Mouse (Mus musculus): Measurements from ENCODE around the gene Pwp2. TPM values are rescaled to one million over a fixed set of nuclear protein-coding genes. Genes with fewer than 3 reads are reported as not detected.
"Not testable (repeated sequence)": the region's sequence is repeated elsewhere in the genome, so short reads cannot be mapped to it uniquely, and the experiment has no call there.

Gene Pwp2
- total RNA-seq, 2 experiments from 2014 or later = 19.7 to 19.9 TPM

DNA sequence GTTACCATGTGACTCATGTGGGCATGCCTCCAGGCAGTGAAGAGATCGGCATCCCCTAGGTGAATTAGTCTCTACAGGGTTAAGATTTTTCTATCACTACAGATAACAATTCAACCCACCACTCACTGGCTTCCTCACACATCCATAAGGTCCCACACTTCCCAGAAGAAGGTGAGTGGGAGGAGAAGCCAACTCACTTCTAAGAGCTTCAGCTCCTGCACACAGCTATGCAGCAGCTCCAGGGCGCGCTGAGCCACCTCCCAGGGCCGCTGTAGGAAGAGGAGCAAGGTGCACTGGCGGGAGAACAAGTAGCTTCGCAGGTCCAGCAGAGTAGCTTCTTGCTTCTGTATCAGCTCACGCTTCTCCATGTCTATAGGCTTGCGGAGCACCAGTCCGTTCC, 29.4 kb upstream of the Pwp2 start:
- no peak overlapping the region for H3K27ac ChIP-seq
- no peak for DNase-seq (ENCODE audit: low spot score in 2 of 2)
- H3K4me3 ChIP-seq = no peak overlapping the region
- no peak for TF ChIP-seq CTCF (conservative IDR thresholded peaks at IDR 0.05)

GRCm38 (mm10) chr10:78211311-78211710, 26.4 kb upstream of the Pwp2 start:
- Histone ChIP-seq H3K4me3 (no peak overlapping the region), H3K27ac (no peak overlapping the region)
- DNase-seq (ENCODE audit: low spot score in 2 of 2) = peak in 1 of 2 experiments; percentile 59
- TF ChIP-seq CTCF (conservative IDR thresholded peaks at IDR 0.05) = peak; percentile 74

GRCm38 (mm10) chr10:78201182-78201581, 16.2 kb upstream of the Pwp2 start:
- no peak for DNase-seq (ENCODE audit: low spot score in 2 of 2)
- Histone ChIP-seq H3K4me3 (no peak overlapping the region), H3K27ac (no peak overlapping the region)
- TF ChIP-seq CTCF (conservative IDR thresholded peaks at IDR 0.05) = no peak

- no peak for DNase-seq (ENCODE audit: low spot score in 2 of 2)
- Histone ChIP-seq H3K4me3 (no peak overlapping the region), H3K27ac (no peak overlapping the region)
- no peak for TF ChIP-seq CTCF (conservative IDR thresholded peaks at IDR 0.05)
Measured at GRCm38 (mm10) chr10:78192933-78193332, 8.0 kb upstream of the Pwp2 start.

- not testable (repeated sequence) for H3K4me3 ChIP-seq; DNase-seq (ENCODE audit: low spot score in 2 of 2); H3K27ac ChIP-seq
Measured at GRCm38 (mm10) chr10:78186076-78186475, 1.1 kb upstream of the Pwp2 start.

DNA sequence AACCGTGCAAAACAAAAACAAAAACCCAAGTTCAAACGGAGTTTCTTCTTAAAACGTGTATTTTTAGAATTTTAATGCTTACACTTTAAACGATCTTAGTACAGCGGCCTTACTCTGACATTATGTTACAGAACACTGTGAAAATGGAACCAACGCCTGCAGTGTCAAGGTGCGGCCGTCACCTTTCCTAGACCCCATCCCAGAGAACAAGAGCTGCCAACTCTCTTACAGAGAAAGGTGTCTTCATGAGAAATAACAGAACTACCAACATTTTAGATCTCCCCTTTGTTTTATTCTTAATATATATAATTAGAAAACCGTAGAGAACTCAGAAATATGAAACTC, 404 bp upstream of the Pwp2 start:
- DNase-seq (ENCODE audit: low spot score in 2 of 2) = no peak
- H3K4me3 ChIP-seq = peak overlapping the region; percentile 92
- no peak for TF ChIP-seq CTCF (conservative IDR thresholded peaks at IDR 0.05)
- H3K27ac ChIP-seq = peak overlapping the region; percentile 93

- H3K4me3 ChIP-seq = no peak overlapping the region
- DNase-seq (ENCODE audit: low spot score in 2 of 2) = no peak
- H3K27ac ChIP-seq = no peak overlapping the region
- no peak for TF ChIP-seq CTCF (conservative IDR thresholded peaks at IDR 0.05)
Measured at GRCm38 (mm10) chr10:78183577-78183976, 1.4 kb downstream of the Pwp2 start.

- no peak for TF ChIP-seq CTCF (conservative IDR thresholded peaks at IDR 0.05)
- Histone ChIP-seq H3K4me3 (no peak overlapping the region), H3K27ac (no peak overlapping the region)
- no peak for DNase-seq (ENCODE audit: low spot score in 2 of 2)
Measured at GRCm38 (mm10) chr10:78182321-78182720, 2.6 kb downstream of the Pwp2 start.

DNA sequence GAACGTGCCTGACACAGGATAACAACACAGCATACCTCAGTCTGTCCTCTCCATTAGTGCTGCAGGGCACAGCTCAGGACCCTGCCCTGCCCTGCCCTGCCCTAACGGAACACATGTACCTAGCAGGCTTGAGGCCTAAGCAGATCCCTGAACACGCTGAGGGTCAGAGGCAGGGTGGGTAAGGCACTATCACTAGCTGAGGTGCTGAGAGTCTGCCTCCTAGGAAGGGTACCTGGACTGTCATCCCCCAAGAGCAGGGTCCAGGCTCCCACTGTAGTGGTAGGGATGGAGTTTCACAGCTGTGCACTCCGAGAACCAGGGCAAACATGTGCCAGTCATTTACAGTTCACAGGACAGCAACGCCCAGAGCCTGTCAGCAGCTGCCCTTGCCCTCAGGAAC, 10.5 kb downstream of the Pwp2 start:
- Histone ChIP-seq H3K27ac (no peak overlapping the region), H3K4me3 (no peak overlapping the region)
- no peak for TF ChIP-seq CTCF (conservative IDR thresholded peaks at IDR 0.05)
- DNase-seq (ENCODE audit: low spot score in 2 of 2) = no peak

- no peak overlapping the region for H3K27ac ChIP-seq
- no peak overlapping the region for H3K4me3 ChIP-seq
- DNase-seq (ENCODE audit: low spot score in 2 of 2) = no peak
- TF ChIP-seq CTCF (conservative IDR thresholded peaks at IDR 0.05) = no peak
Measured at GRCm38 (mm10) chr10:78171581-78171980, 13.4 kb downstream of the Pwp2 start.

DNA sequence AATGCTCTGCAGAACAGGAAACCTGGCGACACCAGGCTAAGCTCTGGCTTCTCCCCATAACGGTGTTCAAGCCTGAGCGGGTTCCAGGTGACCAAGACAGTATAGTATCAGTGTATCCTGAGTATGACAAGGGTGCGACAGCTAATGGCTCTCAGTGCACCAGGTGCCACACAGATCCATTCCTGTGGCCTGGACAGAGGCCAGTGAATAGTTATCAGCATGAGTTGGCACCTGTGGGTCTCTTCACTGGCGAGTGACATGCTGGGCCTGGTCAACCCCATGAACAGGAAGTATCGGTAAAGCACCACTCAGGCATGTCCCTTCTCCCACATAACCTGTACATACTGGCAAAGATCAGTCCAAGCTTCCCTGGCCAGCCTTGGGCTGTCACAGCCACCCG, 13.9 kb downstream of the Pwp2 start:
- no peak overlapping the region for H3K27ac ChIP-seq
- DNase-seq (ENCODE audit: low spot score in 2 of 2) = no peak
- no peak overlapping the region for H3K4me3 ChIP-seq
- TF ChIP-seq CTCF (conservative IDR thresholded peaks at IDR 0.05) = no peak

GRCm38 (mm10) chr10:78170445-78170844, 14.5 kb downstream of the Pwp2 start:
- no peak for DNase-seq (ENCODE audit: low spot score in 2 of 2)
- H3K4me3 ChIP-seq = peak overlapping the region; percentile 99; the same call in 1 of the 2 replicates
- peak overlapping the region; percentile 82 for H3K27ac ChIP-seq
- no peak for TF ChIP-seq CTCF (conservative IDR thresholded peaks at IDR 0.05)

- DNase-seq (ENCODE audit: low spot score in 2 of 2) = peak; percentile 99 to 100
- no peak; the same call in 1 of the 2 replicates for TF ChIP-seq CTCF (conservative IDR thresholded peaks at IDR 0.05)
- H3K4me3 ChIP-seq = peak within 1 kb of the TSS; percentile 99
- peak within 1 kb of the TSS; percentile 98 for H3K27ac ChIP-seq
Measured at GRCm38 (mm10) chr10:78169281-78170042, 15.5 kb downstream of the Pwp2 start, which contains the start of gene D10Jhu81e. TSS of gene D10Jhu81e (minus strand) at chr10:78169782.

GRCm38 (mm10) chr10:78168792-78169191, 16.2 kb downstream of the Pwp2 start:
- no peak for DNase-seq (ENCODE audit: low spot score in 2 of 2)
- no peak for TF ChIP-seq CTCF (conservative IDR thresholded peaks at IDR 0.05)
- peak overlapping the region; percentile 98 for H3K27ac ChIP-seq
- H3K4me3 ChIP-seq = peak overlapping the region; percentile 99

Measured in layer of hippocampus, adult 2 months (tissue).